Mouse (Mus musculus) monocyte, adult 2 months (primary cell): Measurements from ENCODE around the gene Plcz1.

ENCODE experiments used
- DNase-seq, 2 experiments: peaks; one replicate each; pipeline ENCODE4 v3.0.0; 2022; ENCODE audit warnings: low spot score in 2 of 2, low read depth in 1 of 2

Plcz1 gene

GRCm38 (mm10) chr6:139947106-139947879 lies 94.0 kb downstream of the Plcz1 start:
- DNase-seq = no peak
